Mouse (Mus musculus) myocyte (in vitro differentiated cells): ENCODE results near the gene 1700001P01Rik.

Source experiments
- E2F4 ChIP-seq: IDR thresholded peaks from one replicate; pipeline ENCODE4 v1.6.1; 2011; ENCODE audit warnings: mild to moderate bottlenecking, control low read depth, moderate library complexity; ENCODE audit not compliant: insufficient read depth
- MYOD1 ChIP-seq, 3 experiments: IDR thresholded peaks; one replicate each; pipeline ENCODE4 v1.6.1; 2011; ENCODE audit warnings: control low read depth in 2 of 3, low read depth in 2 of 3, mild to moderate bottlenecking in 2 of 3, moderate library complexity in 1 of 3; ENCODE audit not compliant: insufficient read length in 2 of 3, control insufficient read depth in 1 of 3
- POLR2A ChIP-seq: IDR thresholded peaks from one replicate; pipeline ENCODE4 v1.6.1; 2011; ENCODE audit warnings: low read depth, mild to moderate bottlenecking, control low read depth, moderate library complexity; ENCODE audit not compliant: insufficient read length
- POLR2AphosphoS2 ChIP-seq: IDR thresholded peaks from one replicate; pipeline ENCODE4 v1.6.1; 2011; ENCODE audit warnings: low read depth, control low read depth; ENCODE audit not compliant: insufficient read length
- REST ChIP-seq: IDR thresholded peaks from one replicate; pipeline ENCODE4 v1.6.1; 2011; ENCODE audit warnings: mild to moderate bottlenecking, control low read depth, moderate library complexity; ENCODE audit not compliant: insufficient read depth, insufficient read length

DNA sequence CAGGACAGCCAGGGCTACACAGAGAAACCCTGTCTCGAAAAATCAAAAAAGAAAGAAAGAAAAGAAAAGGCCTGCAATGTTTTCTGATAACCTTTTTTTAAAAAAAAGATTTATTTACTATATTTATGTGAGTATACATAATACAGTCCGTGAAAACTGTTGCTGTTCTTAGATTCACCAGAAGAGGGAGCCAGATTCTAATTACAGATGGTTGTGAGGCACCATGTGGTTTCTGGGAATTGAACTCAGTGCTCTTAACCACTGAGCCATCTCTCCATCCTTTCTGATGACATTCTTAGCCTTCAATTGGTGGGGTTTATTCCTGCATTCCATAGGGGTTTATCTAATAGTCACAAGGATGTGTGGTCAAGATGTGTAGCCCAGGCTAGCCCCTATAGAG lies 17.4 kb upstream of the 1700001P01Rik start:
- no peak for TF ChIP-seq POLR2A
- TF ChIP-seq E2F4 = no peak
- no peak for TF ChIP-seq MYOD1 (IDR thresholded peaks at IDR 0.05; ENCODE audit: control insufficient read depth in 1 of 3, insufficient read length in 2 of 3, low read depth in 2 of 3)
- TF ChIP-seq POLR2AphosphoS2 = no peak
- no peak for TF ChIP-seq REST
